Mouse (Mus musculus) fibroblast of lung, adult 2 months (primary cell): ENCODE results near the gene Saa4.
A peak's percentile ranks its signal among the peaks of the same experiment; 100 is the strongest.
"Not testable (repeated sequence)": the region's sequence is repeated elsewhere in the genome, so short reads cannot be mapped to it uniquely, and the experiment has no call there.

Experiments used
- DNase-seq: peaks from one replicate; pipeline ENCODE4 v3.0.0-alpha.2; 2011; ENCODE audit warnings: low read depth

The Saa4 gene

GRCm38 (mm10) chr7:46715600-46715999 is 16.8 kb downstream of the Saa4 start, which contains the start of gene Saa3:
Gene Saa3, minus strand, starts transcription at chr7:46715700.
- DNase-seq, result no peak

- no peak for DNase-seq
These were observed 17.9 kb downstream of the Saa4 start for GRCm38 (mm10) chr7:46714518-46714917.

DNA sequence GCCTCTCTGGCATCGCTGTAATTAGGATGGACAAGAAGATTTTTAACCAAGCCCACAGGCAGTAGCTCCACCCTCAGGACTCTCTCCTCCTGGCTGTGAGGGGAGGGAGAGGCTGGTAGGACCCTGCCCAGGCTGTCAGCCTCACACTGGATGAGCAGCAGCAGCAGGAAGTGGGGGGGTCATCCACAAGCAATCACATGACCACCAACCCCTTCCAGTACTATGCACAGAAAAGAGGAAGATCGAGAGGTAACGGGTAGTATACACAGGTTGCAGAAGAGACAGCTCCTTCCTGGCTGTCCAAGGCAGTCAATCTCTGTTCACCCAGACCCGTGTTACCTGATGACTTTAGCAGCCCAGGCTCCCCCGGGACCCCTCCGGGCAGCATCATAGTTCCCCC is 20.2 kb downstream of the Saa4 start:
- no peak for DNase-seq

DNA sequence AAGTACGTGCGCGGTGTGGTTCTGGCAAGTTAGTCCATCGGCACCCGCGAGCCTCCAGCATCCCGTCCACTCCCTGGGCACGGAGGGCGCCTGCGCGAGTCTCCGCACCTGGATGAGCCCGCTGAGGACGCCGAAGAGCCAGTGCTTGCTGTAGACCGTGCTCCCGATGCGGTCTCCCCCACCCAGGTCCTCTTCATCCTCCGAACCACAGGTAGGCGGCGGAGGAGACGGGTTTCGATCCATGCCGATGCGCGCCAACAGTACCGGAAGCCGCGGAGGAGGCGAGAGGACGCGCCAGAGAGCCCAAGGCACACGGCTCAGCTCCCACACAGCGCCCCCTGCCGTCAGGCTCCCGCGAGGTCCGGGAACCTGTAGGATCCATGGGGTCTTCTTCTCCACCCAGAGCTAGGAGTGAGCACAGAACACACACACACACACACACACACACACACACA is 22.0 kb downstream of the Saa4 start, which contains the start of gene Saal1:
Saal1 (minus strand) TSS at position 291 of the 455 bp plus-strand sequence.
- peak; percentile 51 for DNase-seq

DNA sequence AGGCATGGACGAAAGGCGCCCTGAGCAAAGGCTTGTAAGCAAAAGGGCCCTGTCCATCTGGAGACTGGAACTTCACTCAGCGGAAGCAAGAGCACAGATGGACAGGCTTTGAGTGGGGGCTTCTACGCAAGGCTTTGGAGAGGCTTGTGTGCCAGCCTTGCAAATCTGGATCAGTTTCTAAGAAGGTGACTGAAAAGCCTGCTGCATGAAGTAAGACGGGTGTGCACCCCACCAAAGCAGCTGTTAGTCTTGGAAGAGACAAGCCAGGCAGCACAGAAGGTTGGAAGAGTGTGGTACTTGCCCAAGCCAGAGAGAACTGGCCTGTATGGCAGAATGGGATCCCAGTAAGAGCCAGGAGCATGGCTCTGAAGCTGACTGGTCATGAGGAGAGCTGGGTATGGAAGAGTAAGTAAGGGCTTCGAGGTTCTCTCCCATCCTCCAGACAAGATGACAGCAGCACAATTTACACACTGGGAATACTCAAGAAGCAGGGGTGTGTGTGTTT is 31.8 kb downstream of the Saa4 start:
- no peak for DNase-seq

DNA sequence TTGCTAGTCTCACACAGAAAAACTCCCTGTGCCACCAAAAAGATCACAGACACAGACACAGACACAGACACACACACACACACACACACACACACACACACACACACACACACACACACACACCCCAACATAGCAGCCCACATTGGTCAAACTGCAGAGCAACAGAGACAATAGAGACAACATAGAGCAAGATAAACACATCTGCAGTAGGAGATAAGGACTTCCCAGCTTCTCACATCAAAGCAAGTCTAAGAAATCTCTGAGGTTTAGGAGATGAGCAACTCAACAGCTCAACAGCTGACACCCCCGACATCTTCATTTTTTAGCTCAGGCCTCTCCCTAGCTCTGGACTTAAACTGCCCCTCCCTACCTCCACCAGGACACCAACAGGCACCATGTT is 35.6 kb downstream of the Saa4 start:
- no peak for DNase-seq

- no peak for DNase-seq
These were observed 45.6 kb downstream of the Saa4 start for GRCm38 (mm10) chr7:46686827-46687226.

GRCm38 (mm10) chr7:46680732-46681131 is 51.7 kb downstream of the Saa4 start:
- DNase-seq, result no peak

- not testable (repeated sequence) for DNase-seq
These were observed 53.4 kb downstream of the Saa4 start for GRCm38 (mm10) chr7:46679044-46679443.

GRCm38 (mm10) chr7:46678417-46678816 is 54.0 kb downstream of the Saa4 start:
- DNase-seq, result no peak
